Mouse (Mus musculus): ENCODE results near the gene Ttll9. TPM values are rescaled to one million over a fixed set of nuclear protein-coding genes. Genes with fewer than 3 reads are reported as not detected.

The Ttll9 gene
- polyA plus RNA-seq, 1 experiment from 2014 or later = 1.8 TPM

DNA sequence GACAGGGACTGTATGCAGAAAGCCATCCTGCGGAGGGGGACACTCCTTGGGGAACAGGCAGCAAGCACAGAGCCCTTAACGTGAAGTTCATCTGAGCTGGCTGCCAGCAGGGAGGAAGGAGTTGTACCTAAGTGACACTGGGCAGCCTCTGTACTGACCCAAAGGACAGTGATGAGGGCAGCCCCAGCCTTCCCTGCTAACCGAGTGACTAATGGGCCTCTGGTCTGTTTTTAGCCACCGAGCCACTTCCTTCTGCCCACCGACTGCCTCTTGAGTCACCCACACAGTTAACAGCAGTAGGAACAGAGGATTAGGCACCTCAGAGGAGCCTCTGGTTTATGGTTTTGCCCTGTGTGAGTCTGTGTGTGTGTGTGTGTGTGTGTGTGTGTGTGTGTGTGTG is 34.9 kb upstream of the Ttll9 start:
- no peak for ATAC-seq
- no peak overlapping the region for H3K9ac ChIP-seq
- H3K9me3 ChIP-seq (replicated peaks) = no peaks in the 10 kb centered on the region
- H3K4me3 ChIP-seq = no peak overlapping the region
- 69% methylated on average over 5 of the region's 5 CpGs for WGBS
- H3K27me3 ChIP-seq = no peaks in the 10 kb centered on the region
- H3K27ac ChIP-seq = no peak overlapping the region
- no peak overlapping the region for H3K4me2 ChIP-seq
- H3K4me1 ChIP-seq = peaks cover 9% of the 10 kb centered on the region
- no peaks in the 10 kb centered on the region for H3K36me3 ChIP-seq (ENCODE audit: poor library complexity, severe bottlenecking)

DNA sequence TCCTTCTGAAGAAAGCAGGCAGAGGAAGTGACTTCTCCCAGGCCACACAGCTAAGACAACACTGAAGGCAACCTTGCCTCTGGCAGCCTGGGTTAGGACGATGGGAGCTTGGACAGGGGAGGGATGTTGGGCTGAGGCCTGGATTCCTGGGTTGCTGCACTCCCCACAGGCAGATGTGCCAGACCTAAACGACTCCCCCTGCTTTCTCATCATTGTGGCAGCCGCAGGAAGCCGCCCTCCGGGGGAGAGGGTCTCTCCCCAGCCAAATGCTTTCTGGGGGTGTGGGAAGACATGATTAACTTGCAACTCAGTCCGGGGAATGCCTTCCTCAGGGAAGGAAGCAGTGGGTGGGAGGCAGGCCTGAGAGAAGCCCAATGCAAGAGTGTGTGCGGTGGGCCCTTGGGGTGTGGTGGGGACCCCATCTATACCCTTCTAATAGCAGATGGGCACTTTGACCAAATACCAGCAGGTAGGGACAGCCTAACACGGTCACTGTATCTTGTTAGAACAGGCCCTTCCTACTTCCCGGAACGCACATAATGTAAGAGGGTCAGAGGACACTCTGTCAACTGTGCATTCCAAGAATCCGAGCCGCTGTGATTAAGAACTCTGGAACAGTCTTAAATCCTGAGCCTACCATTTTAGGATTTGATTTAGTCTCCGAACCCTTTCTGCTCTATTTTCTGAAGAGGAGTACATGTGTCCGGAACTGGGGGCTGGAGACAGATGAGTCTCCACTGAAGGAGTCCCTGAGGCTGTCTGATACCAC is 33.9 kb upstream of the Ttll9 start:
- WGBS = 58% methylated on average over 14 of the region's 14 CpGs
- no peak overlapping the region for H3K4me2 ChIP-seq
- no peak overlapping the region for H3K9ac ChIP-seq
- no peaks in the 10 kb centered on the region for H3K36me3 ChIP-seq (ENCODE audit: poor library complexity, severe bottlenecking)
- H3K4me1 ChIP-seq = peaks cover 7% of the 10 kb centered on the region
- H3K4me3 ChIP-seq = no peak overlapping the region
- no peaks in the 10 kb centered on the region for H3K27me3 ChIP-seq
- no peak for ATAC-seq
- H3K9me3 ChIP-seq (replicated peaks) = no peaks in the 10 kb centered on the region
- no peak overlapping the region for H3K27ac ChIP-seq

DNA sequence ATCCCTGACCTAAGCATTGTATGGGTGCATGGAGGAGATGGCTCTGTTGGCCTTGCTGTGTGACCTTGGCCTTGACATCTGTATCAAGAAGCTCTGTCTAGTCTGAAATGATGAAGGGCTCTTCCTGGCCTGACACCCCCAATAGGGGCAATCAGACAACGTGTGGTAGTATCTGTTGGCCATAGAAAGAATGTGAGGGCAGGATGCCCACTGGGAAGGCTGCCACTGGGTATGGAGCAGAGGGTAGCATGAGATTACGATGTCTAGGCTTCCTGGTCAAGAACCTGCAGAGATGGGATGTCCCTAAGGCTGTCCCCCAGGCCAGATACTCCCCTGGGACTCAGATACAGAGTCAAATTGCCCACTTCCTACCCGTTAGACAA is 33.3 kb upstream of the Ttll9 start:
- 0 out of 2 replicates have a peak, but pooled peaks cover 5% of the 10 kb centered on the region for H3K27me3 ChIP-seq
- no peak for ATAC-seq
- peaks cover 2% of the 10 kb centered on the region for H3K4me1 ChIP-seq
- WGBS = 68% methylated on average over 3 of the region's 3 CpGs
- no peaks in the 10 kb centered on the region for H3K36me3 ChIP-seq (ENCODE audit: poor library complexity, severe bottlenecking)
- H3K9ac ChIP-seq = no peak overlapping the region
- H3K4me3 ChIP-seq = no peak overlapping the region
- H3K9me3 ChIP-seq (replicated peaks) = no peaks in the 10 kb centered on the region
- no peak overlapping the region for H3K4me2 ChIP-seq
- no peak overlapping the region for H3K27ac ChIP-seq

DNA sequence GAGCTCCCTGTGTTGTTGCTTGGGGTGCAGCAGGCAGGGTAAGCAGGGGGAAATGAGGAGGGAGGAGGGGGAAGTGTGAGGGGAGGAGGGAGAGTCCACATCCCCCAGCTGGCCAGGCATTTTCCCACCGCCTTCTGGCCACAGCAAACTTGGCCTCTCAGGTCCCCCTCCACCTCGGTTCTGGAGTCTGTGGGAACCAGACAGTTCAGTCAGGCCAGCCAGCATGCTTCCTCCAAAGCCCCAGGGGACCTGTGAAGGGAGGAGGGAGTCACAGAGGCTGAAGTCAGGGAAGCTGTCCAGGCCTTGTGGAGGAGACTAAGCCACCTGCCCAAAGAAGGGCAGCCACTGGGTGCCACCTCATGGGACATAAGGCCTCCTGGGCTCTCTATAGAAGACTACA is 32.0 kb upstream of the Ttll9 start:
- Histone ChIP-seq H3K4me2 (no peak overlapping the region), H3K9me3 (replicated peaks) (no peaks in the 10 kb centered on the region)

DNA sequence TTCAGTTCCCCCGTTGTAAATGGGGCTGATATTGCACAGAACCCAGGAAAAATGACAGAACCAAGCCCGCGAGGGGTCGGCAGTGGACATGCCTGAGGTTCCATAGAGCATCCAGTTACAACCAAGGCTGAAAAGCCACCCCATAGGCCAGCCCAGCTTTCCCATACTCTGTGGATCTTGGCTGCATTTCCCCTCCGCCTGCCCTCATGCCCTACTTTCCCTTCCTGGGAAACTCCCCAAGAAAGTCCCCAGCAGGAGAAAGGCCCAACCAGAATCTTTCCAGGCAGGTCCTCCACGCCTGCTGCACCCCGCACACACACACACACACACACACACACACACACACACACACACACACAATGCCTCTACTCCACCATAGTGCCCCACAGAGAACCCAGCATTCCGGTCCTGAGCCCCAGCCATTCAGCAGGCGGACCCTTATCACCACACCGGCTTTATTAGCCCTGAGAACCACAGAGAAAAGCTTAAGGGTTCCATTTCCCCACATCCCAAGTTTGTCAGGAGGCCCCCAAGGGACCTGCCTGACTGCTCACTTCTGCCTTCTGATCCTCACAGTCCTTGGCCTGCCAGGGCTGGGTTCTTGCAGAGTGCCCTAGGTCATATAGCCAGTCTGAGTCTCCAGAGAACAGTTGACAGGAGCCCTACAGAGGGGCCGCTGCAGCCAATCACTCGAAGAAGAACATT is 30.7 kb upstream of the Ttll9 start:
- H3K27me3 ChIP-seq = peaks cover 15% of the 10 kb centered on the region; the same call in 1 of the 2 replicates
- H3K27ac ChIP-seq = no peak overlapping the region
- no peak overlapping the region for H3K4me2 ChIP-seq
- WGBS = 78% methylated on average over 11 of the region's 12 CpGs
- H3K4me1 ChIP-seq = no peaks in the 10 kb centered on the region
- H3K9me3 ChIP-seq (replicated peaks) = no peaks in the 10 kb centered on the region
- ATAC-seq = no peak
- H3K4me3 ChIP-seq = no peak overlapping the region
- no peak overlapping the region for H3K9ac ChIP-seq
- H3K36me3 ChIP-seq (ENCODE audit: poor library complexity, severe bottlenecking) = no peaks in the 10 kb centered on the region

More for the DNA sequence above, 32.0 kb upstream of the Ttll9 start:
- H3K4me3 ChIP-seq = no peak overlapping the region
- ATAC-seq = no peak
- 36% methylated on average over 2 of the region's 2 CpGs for WGBS
- H3K4me1 ChIP-seq = no peaks in the 10 kb centered on the region
- H3K9ac ChIP-seq = no peak overlapping the region
- H3K27me3 ChIP-seq = 0 out of 2 replicates have a peak, but pooled peaks cover 6% of the 10 kb centered on the region
- H3K36me3 ChIP-seq (ENCODE audit: poor library complexity, severe bottlenecking) = no peaks in the 10 kb centered on the region
- no peak overlapping the region for H3K27ac ChIP-seq

DNA sequence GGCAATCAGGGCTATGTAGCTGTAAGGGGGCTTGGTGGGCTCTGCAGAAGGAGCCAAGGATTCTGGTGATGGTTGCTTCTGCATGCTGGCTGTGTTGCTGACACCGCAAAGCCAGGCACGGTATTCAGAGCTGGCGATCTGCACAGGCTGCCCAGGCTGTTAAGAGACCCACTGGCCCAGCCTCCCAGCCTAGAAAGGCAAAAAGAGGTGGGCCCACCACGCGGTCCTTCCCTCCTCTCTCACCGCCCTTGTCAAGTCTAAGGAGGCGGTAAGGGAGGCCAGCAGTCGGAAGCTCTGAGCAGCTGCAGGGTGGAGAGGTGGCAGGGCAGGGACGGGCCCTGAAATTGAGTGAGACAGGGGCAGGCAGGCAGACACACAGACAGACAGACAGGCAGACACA is 29.2 kb upstream of the Ttll9 start, which contains the start of gene Foxs1:
Gene Foxs1, minus strand, starts transcription at position 161 of the 400 bp plus-strand sequence.
- Histone ChIP-seq H3K4me2 (no peak within 1 kb of the TSS), H3K27me3 (peaks cover 18% of the 10 kb centered on the region; the same call in 1 of the 2 replicates), H3K27ac (no peak within 1 kb of the TSS), H3K4me1 (no peaks in the 10 kb centered on the region), H3K9me3 (replicated peaks) (no peaks in the 10 kb centered on the region), H3K9ac (no peak within 1 kb of the TSS), H3K4me3 (no peak within 1 kb of the TSS), H3K36me3 (ENCODE audit: poor library complexity, severe bottlenecking) (no peaks in the 10 kb centered on the region)
- ATAC-seq = no peak
- WGBS = 52% methylated on average over 9 of the region's 9 CpGs

DNA sequence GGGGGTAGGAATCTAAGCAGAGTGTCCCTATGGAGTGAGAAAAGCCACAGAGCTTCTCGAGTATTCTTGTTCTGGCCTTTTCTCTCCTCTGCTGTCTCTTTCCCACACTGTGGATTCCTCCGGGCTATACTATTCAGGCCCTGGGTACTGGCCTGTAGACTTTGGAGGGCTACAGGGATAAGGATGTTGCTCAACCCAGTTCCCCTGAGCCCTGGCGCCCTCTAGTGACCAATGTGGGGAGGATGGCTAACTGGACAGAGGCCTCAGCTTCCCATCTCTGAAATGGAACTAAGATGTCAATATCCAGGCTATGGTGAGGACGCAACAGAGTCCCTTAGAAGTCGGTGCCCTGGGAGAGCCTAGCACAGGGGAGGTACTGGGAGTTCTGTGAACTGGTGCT is 28.7 kb upstream of the Ttll9 start:
- Histone ChIP-seq H3K9ac (no peak overlapping the region), H3K4me3 (no peak overlapping the region), H3K9me3 (replicated peaks) (no peaks in the 10 kb centered on the region), H3K4me2 (no peak overlapping the region), H3K36me3 (ENCODE audit: poor library complexity, severe bottlenecking) (no peaks in the 10 kb centered on the region), H3K4me1 (no peaks in the 10 kb centered on the region), H3K27ac (no peak overlapping the region), H3K27me3 (peaks cover 24% of the 10 kb centered on the region)
- 31% methylated on average over 5 of the region's 5 CpGs for WGBS
- ATAC-seq = no peak

DNA sequence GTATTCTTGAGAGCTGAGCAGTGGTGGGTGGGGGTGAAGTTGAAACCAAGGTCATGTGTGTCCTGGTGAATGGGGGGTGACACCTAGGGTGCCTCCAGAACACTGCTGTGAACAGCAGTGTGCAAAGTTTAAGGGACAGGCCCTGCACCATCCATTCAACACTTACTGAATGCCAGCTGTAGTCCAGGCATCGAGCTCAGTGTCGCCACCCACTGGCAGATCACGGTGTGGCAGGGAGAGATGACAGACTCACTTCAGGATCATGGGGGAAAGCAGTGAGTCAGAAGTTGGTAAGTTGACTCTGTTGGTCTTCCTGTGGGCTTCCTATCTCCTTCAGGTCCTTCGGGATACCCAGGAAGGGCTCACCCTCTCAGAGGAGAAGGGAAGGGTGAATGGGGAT is 22.4 kb upstream of the Ttll9 start:
- ATAC-seq = no peak
- no peak overlapping the region for H3K9ac ChIP-seq
- no peaks in the 10 kb centered on the region for H3K36me3 ChIP-seq (ENCODE audit: poor library complexity, severe bottlenecking)
- H3K9me3 ChIP-seq (replicated peaks) = no peaks in the 10 kb centered on the region
- H3K4me1 ChIP-seq = peaks cover 12% of the 10 kb centered on the region
- WGBS = 15% methylated on average over 4 of the region's 4 CpGs
- H3K27me3 ChIP-seq = peaks cover 78% of the 10 kb centered on the region
- H3K4me2 ChIP-seq = no peak overlapping the region
- no peak overlapping the region for H3K4me3 ChIP-seq
- H3K27ac ChIP-seq = no peak overlapping the region

DNA sequence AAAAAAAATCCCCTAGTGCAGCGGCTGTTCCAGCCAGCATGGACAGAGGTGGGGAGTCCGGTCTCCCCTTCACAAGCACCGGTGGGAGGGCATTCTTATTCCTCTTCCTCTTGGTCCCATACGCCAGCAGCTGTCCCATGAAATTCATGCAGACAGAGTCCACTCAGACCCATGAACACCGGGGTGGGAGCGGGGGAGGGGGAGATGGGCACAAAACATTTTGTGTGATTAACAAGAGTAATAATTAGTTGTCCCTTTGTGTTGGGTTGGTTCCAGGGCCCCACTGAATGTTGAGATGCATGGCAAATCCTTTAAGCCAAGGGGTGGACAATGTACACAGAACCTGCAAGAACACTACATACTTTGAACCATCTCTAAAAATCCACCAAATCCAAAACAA is 21.2 kb upstream of the Ttll9 start:
- H3K27me3 ChIP-seq = peaks cover 86% of the 10 kb centered on the region
- 74% methylated on average over 6 of the region's 6 CpGs for WGBS
- no peak overlapping the region for H3K4me2 ChIP-seq
- H3K36me3 ChIP-seq (ENCODE audit: poor library complexity, severe bottlenecking) = no peaks in the 10 kb centered on the region
- peaks cover 12% of the 10 kb centered on the region for H3K4me1 ChIP-seq
- H3K9me3 ChIP-seq (replicated peaks) = no peaks in the 10 kb centered on the region
- no peak overlapping the region for H3K9ac ChIP-seq
- no peak overlapping the region for H3K4me3 ChIP-seq
- no peak for ATAC-seq
- no peak overlapping the region for H3K27ac ChIP-seq

DNA sequence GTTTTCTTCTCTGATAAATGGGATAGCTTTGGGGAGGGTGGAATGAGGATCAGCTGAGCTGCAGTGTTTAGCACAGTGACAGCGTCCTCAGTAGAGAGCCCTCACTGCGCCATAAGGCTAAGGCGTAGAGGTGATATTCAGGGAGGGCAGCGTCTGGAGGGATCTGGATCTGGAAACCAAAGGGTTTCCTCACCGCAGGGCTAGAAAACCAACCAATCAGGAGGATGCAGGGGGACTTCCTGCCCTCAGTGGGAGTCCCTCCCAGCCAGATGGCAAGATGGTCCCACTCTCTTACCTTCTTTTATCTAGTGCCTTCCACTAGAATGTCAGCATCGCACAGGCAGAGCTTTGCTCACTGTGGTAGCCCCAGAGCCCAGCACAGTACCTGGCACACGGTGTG is 20.5 kb upstream of the Ttll9 start:
- no peak overlapping the region for H3K4me3 ChIP-seq
- ATAC-seq = no peak
- no peaks in the 10 kb centered on the region for H3K9me3 ChIP-seq (replicated peaks)
- peaks cover 12% of the 10 kb centered on the region for H3K4me1 ChIP-seq
- WGBS = 38% methylated on average over 7 of the region's 7 CpGs
- H3K4me2 ChIP-seq = no peak overlapping the region
- peaks cover 83% of the 10 kb centered on the region for H3K27me3 ChIP-seq
- H3K36me3 ChIP-seq (ENCODE audit: poor library complexity, severe bottlenecking) = no peaks in the 10 kb centered on the region
- no peak overlapping the region for H3K27ac ChIP-seq
- H3K9ac ChIP-seq = no peak overlapping the region

DNA sequence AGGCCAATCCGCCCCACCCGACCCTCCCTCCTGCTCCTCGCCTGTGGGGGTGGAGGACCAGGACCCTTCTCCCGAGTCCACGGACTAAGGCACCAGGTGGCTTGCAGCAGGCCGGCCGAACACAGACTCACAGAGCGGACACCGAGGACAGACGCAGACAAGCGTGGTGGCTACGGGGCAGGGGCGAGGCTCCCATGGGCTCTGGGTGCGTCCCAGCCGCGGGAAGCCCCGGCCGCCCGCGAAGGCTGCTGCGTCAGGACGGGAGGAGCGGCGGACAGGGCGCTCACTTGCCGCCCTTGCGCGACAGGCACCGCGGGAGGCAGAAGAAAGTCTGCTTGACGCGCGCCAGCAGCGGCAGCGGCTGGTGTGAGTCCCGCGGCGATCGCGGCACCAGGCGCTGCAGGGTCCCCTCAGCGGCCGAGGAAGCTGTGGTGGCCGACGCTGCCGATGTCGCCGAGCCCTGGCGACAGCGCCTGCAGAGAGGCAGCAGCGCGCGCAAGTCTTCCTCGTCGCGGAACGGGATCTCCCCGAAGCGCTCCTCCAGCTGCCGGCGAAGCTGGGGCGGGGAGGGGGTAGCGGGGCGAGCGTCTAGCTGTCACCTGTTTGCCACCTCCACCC is 19.3 kb upstream of the Ttll9 start:
- no peaks in the 10 kb centered on the region for H3K9me3 ChIP-seq (replicated peaks)
- H3K4me3 ChIP-seq = peak overlapping the region; percentile 46
- 2% methylated on average over 45 of the region's 65 CpGs for WGBS
- peak overlapping the region; percentile 63 for H3K9ac ChIP-seq
- peak; percentile 36; the same call in 1 of the 2 replicates for ATAC-seq
- H3K4me2 ChIP-seq = peak overlapping the region; percentile 83
- H3K27me3 ChIP-seq = peaks cover 82% of the 10 kb centered on the region
- no peaks in the 10 kb centered on the region for H3K36me3 ChIP-seq (ENCODE audit: poor library complexity, severe bottlenecking)
- H3K27ac ChIP-seq = no peak overlapping the region
- peaks cover 14% of the 10 kb centered on the region for H3K4me1 ChIP-seq

DNA sequence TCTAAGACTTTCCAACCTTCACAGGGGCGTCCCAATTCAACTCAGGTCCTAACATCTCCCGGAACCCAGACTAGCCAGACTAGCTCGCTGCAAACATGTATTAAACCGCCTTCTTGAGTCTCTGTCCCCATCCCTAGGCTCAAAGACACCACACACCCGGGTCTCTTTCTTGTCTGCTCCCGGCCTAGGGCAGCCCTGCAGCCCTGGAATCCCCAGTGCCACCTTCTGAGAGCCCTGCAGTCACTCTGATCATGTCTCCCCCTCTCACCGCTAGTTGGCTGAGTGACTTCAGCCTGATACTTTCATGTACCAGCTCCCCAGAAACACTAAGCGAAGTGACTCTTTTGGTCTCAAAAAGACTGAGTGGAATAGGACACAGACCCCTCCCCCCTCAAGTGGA is 18.7 kb upstream of the Ttll9 start:
- H3K4me2 ChIP-seq = peak overlapping the region; percentile 83
- peaks cover 80% of the 10 kb centered on the region for H3K27me3 ChIP-seq
- 6% methylated on average over 8 of the region's 8 CpGs for WGBS
- peak overlapping the region; percentile 63; the same call in 1 of the 2 replicates for H3K9ac ChIP-seq
- H3K36me3 ChIP-seq (ENCODE audit: poor library complexity, severe bottlenecking) = no peaks in the 10 kb centered on the region
- no peak overlapping the region for H3K27ac ChIP-seq
- H3K9me3 ChIP-seq (replicated peaks) = no peaks in the 10 kb centered on the region
- no peak for ATAC-seq
- H3K4me1 ChIP-seq = peaks cover 14% of the 10 kb centered on the region
- H3K4me3 ChIP-seq = peak overlapping the region; percentile 46

Data from forebrain, embryonic 13.5 days (tissue).